Mouse (Mus musculus): ENCODE measurements around the gene Fbxo22.
"Not testable (repeated sequence)": the region's sequence is repeated elsewhere in the genome, so short reads cannot be mapped to it uniquely, and the experiment has no call there.

Fbxo22 gene

GRCm38 (mm10) chr9:55236235-55237165 lies 27.8 kb downstream of the Fbxo22 start:
- DNase-seq (ENCODE audit: low spot score), result no peak

GRCm38 (mm10) chr9:55240852-55241251 lies 32.1 kb downstream of the Fbxo22 start:
- no peak for DNase-seq (ENCODE audit: low spot score)

- no peak for DNase-seq (ENCODE audit: low spot score)
Observed at GRCm38 (mm10) chr9:55241863-55242685, 33.3 kb downstream of the Fbxo22 start.

DNA sequence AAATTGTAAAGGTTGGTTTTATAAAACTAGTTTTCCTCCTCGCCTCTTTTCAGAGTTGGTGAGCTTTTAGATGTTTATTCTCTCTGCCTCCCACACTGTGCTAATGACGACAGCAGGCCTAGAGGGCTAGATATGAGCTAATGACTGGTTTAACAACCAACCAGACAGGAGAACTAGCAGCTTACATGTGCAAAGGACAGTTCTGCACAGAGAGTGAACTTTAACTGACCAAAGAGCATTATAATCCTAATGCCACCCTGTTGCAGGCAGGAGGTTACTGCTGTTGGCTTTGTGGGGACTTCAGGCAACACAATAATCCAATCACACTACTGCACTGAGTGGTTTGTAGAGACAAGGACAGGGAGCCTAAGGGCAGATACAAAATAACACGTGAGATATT lies 34.6 kb downstream of the Fbxo22 start:
- DNase-seq (ENCODE audit: low spot score), result no peak

DNA sequence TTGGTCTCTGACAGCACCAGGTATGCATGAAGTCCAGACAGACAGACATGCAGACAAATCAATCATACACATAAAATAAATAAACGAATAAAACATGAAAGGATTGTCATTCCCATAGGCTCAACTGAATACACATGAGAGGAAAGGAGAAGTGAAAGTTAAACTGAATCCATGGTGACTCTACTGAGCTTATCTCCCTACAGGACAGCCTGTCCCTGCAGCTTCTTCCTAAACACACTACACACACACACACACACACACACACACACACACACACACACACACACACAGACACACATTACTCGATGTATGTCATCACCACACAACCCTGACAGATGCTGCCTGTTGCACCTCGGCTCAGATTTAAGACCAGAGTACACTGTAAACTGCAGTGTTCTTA lies 35.4 kb downstream of the Fbxo22 start:
- DNase-seq (ENCODE audit: low spot score), result no peak

GRCm38 (mm10) chr9:55245057-55245750 lies 36.5 kb downstream of the Fbxo22 start:
- not testable (repeated sequence) for DNase-seq (ENCODE audit: low spot score)

GRCm38 (mm10) chr9:55246440-55246839 lies 37.7 kb downstream of the Fbxo22 start:
- DNase-seq (ENCODE audit: low spot score), result no peak

GRCm38 (mm10) chr9:55246918-55247317 lies 38.2 kb downstream of the Fbxo22 start:
- no peak for DNase-seq (ENCODE audit: low spot score)

DNA sequence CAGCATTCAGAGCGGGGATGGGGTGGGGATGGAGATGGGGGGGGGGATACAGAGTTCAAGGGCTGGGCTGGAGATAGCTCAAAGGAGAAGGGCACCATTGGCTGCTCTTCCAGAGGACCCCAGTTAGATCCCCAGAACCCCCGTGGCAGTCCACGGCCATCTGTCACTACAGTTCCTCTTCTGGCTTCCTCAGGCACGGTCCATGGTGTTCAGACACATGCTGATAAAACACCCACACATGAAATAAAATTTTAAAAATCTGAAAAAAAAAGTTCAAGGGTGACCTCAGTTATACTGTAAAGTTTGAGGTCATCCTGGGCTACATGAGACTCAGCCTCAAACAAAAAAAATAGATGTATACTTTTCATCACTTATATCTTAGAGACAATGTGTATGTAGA lies 39.7 kb downstream of the Fbxo22 start:
- no peak for DNase-seq (ENCODE audit: low spot score)

- no peak for DNase-seq (ENCODE audit: low spot score)
Observed at GRCm38 (mm10) chr9:55250595-55251247, 42.0 kb downstream of the Fbxo22 start.

DNA sequence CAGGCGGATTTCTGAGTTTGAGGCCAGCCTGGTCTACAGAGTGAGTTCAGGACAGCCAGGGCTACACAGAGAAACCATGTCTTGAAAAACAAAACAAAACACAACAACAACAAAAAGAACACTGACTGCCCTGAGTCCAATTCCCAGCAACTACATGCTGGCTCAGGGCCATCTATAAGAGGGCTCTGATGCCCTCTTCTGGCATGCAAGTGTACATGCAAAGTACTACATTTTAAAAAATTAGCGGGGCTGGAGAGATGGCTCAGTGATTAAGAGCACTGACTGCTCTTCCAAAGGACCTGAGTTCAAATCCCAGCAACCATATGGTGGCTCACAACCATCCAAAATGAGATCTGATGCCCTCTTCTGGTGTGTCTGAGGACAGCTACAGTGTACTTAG lies 43.4 kb downstream of the Fbxo22 start:
- DNase-seq (ENCODE audit: low spot score), result not testable (repeated sequence)

DNA sequence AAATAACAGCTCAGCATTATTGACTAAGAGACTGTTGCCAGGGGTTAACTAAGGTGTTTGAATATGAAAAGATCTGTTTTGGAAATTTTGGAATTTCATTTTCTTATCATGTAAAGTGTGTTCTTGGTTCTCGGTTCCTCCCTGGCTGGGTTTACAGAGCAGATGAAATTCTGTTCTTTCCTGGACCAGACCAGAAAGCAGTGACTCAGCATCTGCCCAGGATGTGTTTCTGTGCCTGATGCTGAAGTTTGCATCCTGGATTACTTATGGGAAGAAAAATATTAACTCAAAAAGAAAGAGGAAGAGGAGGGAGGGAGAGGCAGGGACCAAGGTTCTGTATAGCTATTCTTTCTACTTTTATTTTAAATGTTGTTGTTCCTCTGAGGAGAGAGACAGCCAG lies 45.1 kb downstream of the Fbxo22 start:
- DNase-seq (ENCODE audit: low spot score), result no peak

DNA sequence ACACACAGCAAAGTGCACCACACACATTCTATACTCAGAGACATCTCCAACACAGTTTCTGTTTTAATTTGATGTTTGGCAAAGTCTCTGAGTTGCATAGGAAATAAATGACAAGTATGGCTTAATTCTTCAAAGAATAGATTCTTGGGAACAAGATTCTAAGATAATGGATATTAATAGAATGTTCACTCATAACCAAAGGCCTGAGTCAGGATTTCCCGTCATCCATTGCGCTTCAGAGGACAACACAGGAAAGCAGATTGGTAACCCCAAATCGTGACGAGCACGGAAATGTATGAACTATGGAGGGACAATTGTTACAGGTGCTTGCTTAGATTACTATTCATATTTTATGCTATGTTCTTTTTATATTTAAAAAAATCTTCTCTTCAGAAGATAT lies 46.3 kb downstream of the Fbxo22 start:
- DNase-seq (ENCODE audit: low spot score), result no peak

DNA sequence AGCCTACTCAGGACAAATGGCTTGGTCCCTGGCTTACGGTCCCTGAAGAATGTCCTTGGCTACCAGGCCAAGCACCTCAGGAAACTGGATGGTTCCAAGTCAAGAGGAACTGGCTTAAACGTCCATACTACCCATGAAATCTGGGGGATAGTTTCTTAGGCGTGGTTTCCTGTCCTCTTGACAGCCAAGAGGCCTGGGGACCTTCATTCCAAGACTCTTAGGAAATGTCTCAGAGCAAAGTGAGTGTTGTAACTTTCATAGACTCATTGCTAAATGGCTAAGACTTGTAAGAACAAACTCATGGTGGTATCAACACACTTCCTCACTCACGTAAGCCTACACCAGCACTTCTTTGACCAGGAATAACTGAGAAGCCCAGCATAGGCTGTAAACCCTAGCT lies 46.9 kb downstream of the Fbxo22 start:
- no peak for DNase-seq (ENCODE audit: low spot score)

- no peak for DNase-seq (ENCODE audit: low spot score)
Observed at GRCm38 (mm10) chr9:55257105-55257504, 48.4 kb downstream of the Fbxo22 start.

- no peak for DNase-seq (ENCODE audit: low spot score)
Observed at GRCm38 (mm10) chr9:55259741-55260140, 51.0 kb downstream of the Fbxo22 start.

DNA sequence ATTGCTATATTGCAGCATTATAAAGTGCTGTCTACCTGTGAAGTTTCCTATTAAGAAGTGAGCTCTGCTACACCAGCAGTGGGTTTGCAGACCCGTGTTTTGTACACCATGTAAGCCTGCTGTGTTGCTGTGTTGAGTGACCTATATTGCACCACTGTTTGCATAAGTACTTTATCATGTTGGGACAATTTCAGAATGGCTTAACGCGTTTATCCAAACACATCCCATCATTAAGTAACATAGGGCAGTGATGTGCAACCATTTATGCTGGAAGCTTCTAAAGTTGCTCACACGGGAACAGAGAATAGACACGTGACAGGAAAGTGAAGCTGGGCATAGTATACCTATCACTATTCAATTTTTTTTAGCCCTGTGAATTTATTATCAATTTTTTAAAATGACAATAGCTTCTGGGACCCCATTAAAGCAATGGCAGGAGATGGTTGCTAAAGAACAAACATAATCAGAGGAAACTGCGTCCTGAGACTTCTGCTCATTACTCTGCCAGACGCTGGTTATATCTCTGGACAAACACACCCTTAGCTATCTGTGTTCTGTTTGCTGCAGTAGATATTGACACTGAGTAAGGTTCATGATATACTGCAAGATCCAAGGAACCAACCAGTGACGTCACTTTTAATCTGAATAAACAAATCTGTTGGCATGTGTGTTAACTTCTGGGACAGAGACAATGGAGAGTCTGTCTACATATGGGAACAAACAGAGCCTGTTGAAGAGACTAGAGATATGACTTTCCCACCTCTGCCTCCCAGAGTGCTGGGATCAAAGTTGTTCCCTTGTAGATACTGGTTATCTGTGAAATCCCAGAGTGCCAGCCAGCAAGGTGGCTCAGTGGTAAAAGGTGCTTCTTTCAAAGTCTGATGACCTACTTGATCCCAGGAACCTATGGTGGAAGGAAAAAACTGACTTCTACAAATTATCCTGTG lies 55.9 kb downstream of the Fbxo22 start:
- DNase-seq (ENCODE audit: low spot score), result no peak

- DNase-seq (ENCODE audit: low spot score), result no peak
Observed at GRCm38 (mm10) chr9:55271960-55272560, 63.3 kb downstream of the Fbxo22 start.

DNA sequence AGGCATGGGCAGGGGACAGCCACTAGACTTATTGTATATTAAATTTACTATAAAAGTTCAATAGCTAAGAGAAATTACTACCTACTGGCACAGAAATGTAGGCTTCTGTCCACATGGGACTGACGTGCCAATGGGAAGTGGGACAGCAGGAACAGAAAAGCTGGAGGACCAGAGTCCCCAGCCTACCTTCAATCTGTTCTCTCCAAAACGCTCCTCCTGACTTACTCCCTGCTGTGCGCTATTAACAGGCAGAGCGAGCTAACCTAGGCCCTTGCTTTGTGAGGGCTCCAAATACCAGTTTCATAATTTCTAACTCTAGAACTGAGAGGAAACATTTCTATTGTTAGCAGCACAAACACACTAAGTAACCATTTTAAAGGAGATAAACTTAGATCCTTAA lies 65.2 kb downstream of the Fbxo22 start:
- no peak for DNase-seq (ENCODE audit: low spot score)

All from urinary bladder, postnatal 14 days (tissue).